In genomic region chr2:28141556-28141955, GRCm38 (mm10) we compare ENCODE assay signal across 12 mouse cellular contexts. TPM values are rescaled to one million over a fixed set of nuclear protein-coding genes. Genes with fewer than 3 reads are reported as not detected.
DNase-seq lines count a peak whose midpoint lies in the region; ATAC-seq and TF ChIP-seq lines count a peak whose summit lies in the region.
"Had no signal": no experiment of that assay in that cellular context is flagged by ENCODE, and none has a peak within 500 bp of the region (broad histone marks: within the 10 kb centered on the region; RNA-seq: fewer than 3 reads in every experiment).

No protein-coding gene starts in this region.

- H3K9me3 ChIP-seq in hindbrain, embryonic 10.5 days, result no peaks in the 10 kb centered on the region
- no peaks in the 10 kb centered on the region for H3K9me3 ChIP-seq in hindbrain, postnatal 0 days (ENCODE audit: low read length)
- H3K9me3 ChIP-seq in intestine, embryonic 16.5 days (ENCODE audit: control insufficient read depth, low read length), result no peaks in the 10 kb centered on the region
- no peaks in the 10 kb centered on the region for H3K9me3 ChIP-seq in neural tube, embryonic 14.5 days (ENCODE audit: control insufficient read depth, low read length)
- H3K9me3 ChIP-seq: limb, embryonic 13.5 days had no signal

- H3K27ac ChIP-seq in hindbrain, embryonic 10.5 days, result peak overlapping the region; percentile 62; the same call in 1 of the 2 replicates
- no peak overlapping the region for H3K27ac ChIP-seq in hindbrain, postnatal 0 days
- no peak overlapping the region for H3K27ac ChIP-seq in intestine, embryonic 16.5 days (ENCODE audit: low read length)
- H3K27ac ChIP-seq in neural tube, embryonic 14.5 days (ENCODE audit: low read depth, low read length), result no peak overlapping the region; the same call in 1 of the 2 replicates
- H3K27ac ChIP-seq: limb, embryonic 13.5 days had no signal

- TF ChIP-seq CTCF in hindbrain, postnatal 0 days (IDR thresholded peaks at IDR 0.05; ENCODE audit: low read depth), result no peak

- H3K27me3 ChIP-seq in hindbrain, embryonic 10.5 days (ENCODE audit: insufficient read depth, poor library complexity, severe bottlenecking), result no peaks in the 10 kb centered on the region
- H3K27me3 ChIP-seq in hindbrain, postnatal 0 days (ENCODE audit: insufficient read depth, low read length), result no peaks in the 10 kb centered on the region
- no peaks in the 10 kb centered on the region for H3K27me3 ChIP-seq in intestine, embryonic 16.5 days (replicated peaks; ENCODE audit: control insufficient read depth, insufficient read depth, low read length)
- no peaks in the 10 kb centered on the region for H3K27me3 ChIP-seq in neural tube, embryonic 14.5 days (ENCODE audit: control insufficient read depth, insufficient read depth, low read length)
- H3K27me3 ChIP-seq: limb, embryonic 13.5 days had no signal

- WGBS in hindbrain, embryonic 10.5 days, result 35% methylated on average over 4 of the region's 4 CpGs
- WGBS in hindbrain, postnatal 0 days, result 40% methylated on average over 4 of the region's 4 CpGs
- WGBS in intestine, embryonic 16.5 days, result 32% methylated on average over 4 of the region's 4 CpGs
- 12% methylated on average over 4 of the region's 4 CpGs for WGBS in neural tube, embryonic 14.5 days

- no peak overlapping the region for H3K4me2 ChIP-seq in hindbrain, postnatal 0 days (ENCODE audit: low read depth, low read length)
- H3K4me2 ChIP-seq in intestine, embryonic 16.5 days (ENCODE audit: low read depth, low read length), result no peak overlapping the region
- H3K4me2 ChIP-seq in neural tube, embryonic 14.5 days (ENCODE audit: low read depth, low read length), result no peak overlapping the region
- H3K4me2 ChIP-seq: limb, embryonic 13.5 days had no signal

- H3K4me3 ChIP-seq in hindbrain, embryonic 10.5 days, result no peak overlapping the region
- no peak overlapping the region for H3K4me3 ChIP-seq in hindbrain, postnatal 0 days (ENCODE audit: low read length)
- no peak overlapping the region for H3K4me3 ChIP-seq in intestine, embryonic 16.5 days (ENCODE audit: low read length)
- H3K4me3 ChIP-seq in neural tube, embryonic 14.5 days (ENCODE audit: low read depth, low read length), result no peak overlapping the region
- H3K4me3 ChIP-seq: limb, embryonic 13.5 days had no signal

- peaks cover 41% of the 10 kb centered on the region for H3K4me1 ChIP-seq in hindbrain, embryonic 10.5 days (replicated peaks)
- H3K4me1 ChIP-seq in hindbrain, postnatal 0 days (ENCODE audit: insufficient read depth, low read length), result no peaks in the 10 kb centered on the region
- no peaks in the 10 kb centered on the region for H3K4me1 ChIP-seq in intestine, embryonic 16.5 days (ENCODE audit: control insufficient read depth, insufficient read depth, low read length)
- peaks cover 6% of the 10 kb centered on the region; the same call in 1 of the 2 replicates for H3K4me1 ChIP-seq in neural tube, embryonic 14.5 days (ENCODE audit: control insufficient read depth, insufficient read depth, low read length)

- no peak for DNase-seq in hindbrain, embryonic 10.5 days (ENCODE audit: low spot score)
- no peak for DNase-seq in hindbrain, postnatal 0 days (ENCODE audit: low spot score)
- peak; percentile 46 for DNase-seq in ZHBTc4 (ENCODE audit: low read depth, low spot score)
- DNase-seq in spleen, adult 12 weeks (ENCODE audit: low spot score), result no peak
- no peak for DNase-seq in heart, postnatal 10 days
- DNase-seq: cerebellum, adult 18-20 months; gastrocnemius, postnatal 36 days; layer of hippocampus, adult 9-11 months had no signal

- H3K36me3 ChIP-seq in hindbrain, embryonic 10.5 days, result no peaks in the 10 kb centered on the region
- H3K36me3 ChIP-seq in hindbrain, postnatal 0 days (ENCODE audit: insufficient read depth, low read length), result no peaks in the 10 kb centered on the region
- no peaks in the 10 kb centered on the region for H3K36me3 ChIP-seq in intestine, embryonic 16.5 days (ENCODE audit: control insufficient read depth, insufficient read depth, low read length)
- H3K36me3 ChIP-seq in neural tube, embryonic 14.5 days (ENCODE audit: control insufficient read depth, insufficient read depth, low read length), result no peaks in the 10 kb centered on the region
- H3K36me3 ChIP-seq: limb, embryonic 13.5 days had no signal

- intact Hi-C loops in heart, postnatal 10 days (cut with DNase I), result no loop called here

- H3K9ac ChIP-seq in hindbrain, postnatal 0 days (replicated peaks; ENCODE audit: low read length), result no peak overlapping the region
- no peak overlapping the region for H3K9ac ChIP-seq in intestine, embryonic 16.5 days (ENCODE audit: low read depth, low read length)
- no peak overlapping the region for H3K9ac ChIP-seq in neural tube, embryonic 14.5 days (replicated peaks; ENCODE audit: low read depth, low read length)
- H3K9ac ChIP-seq: limb, embryonic 13.5 days had no signal

- ATAC-seq in hindbrain, postnatal 0 days, result no peak
- ATAC-seq in intestine, embryonic 16.5 days, result peak; percentile 79
- peak; percentile 28; the same call in 1 of the 2 replicates for ATAC-seq in neural tube, embryonic 14.5 days (ENCODE audit: low read depth)

RNA-seq across cellular contexts. Expression of gene Olfm1, which starts 51.2 kb away (rescaled TPM):
- 46.9 and 113 TPM in 2 replicates for polyA plus RNA-seq in hindbrain, embryonic 10.5 days (2016; fragmentation: Nextera tagmentation; extraction: Ambion mirVana)
- 460 and 484 TPM in 2 replicates for total RNA-seq in hindbrain, postnatal 0 days (2014; rRNA removed)
- 346 and 367 TPM in 2 replicates for polyA plus RNA-seq in hindbrain, postnatal 0 days (2015; fragmentation: Nextera tagmentation; extraction: Ambion mirVana)
- 12.2 and 13.3 TPM in 2 replicates for polyA plus RNA-seq in intestine, embryonic 16.5 days (2015; fragmentation: Nextera tagmentation; extraction: Ambion mirVana)
- polyA plus RNA-seq in neural tube, embryonic 14.5 days (2014; fragmentation: Nextera tagmentation; extraction: Ambion mirVana), result 356 and 369 TPM in 2 replicates
- total RNA-seq in heart, postnatal 10 days (2021), result 1 to 10 TPM; 7.7 to 9.4 TPM

RNA-seq across cellular contexts. Expression of gene Fcnb, which starts 56.9 kb away (rescaled TPM):
- polyA plus RNA-seq in hindbrain, embryonic 10.5 days (2016; fragmentation: Nextera tagmentation; extraction: Ambion mirVana), result not detected in 2 replicates
- total RNA-seq in hindbrain, postnatal 0 days (2014; rRNA removed), result not detected in 2 replicates
- not detected in 2 replicates for polyA plus RNA-seq in hindbrain, postnatal 0 days (2015; fragmentation: Nextera tagmentation; extraction: Ambion mirVana)
- polyA plus RNA-seq in intestine, embryonic 16.5 days (2015; fragmentation: Nextera tagmentation; extraction: Ambion mirVana), result 0.42 and 1.0 TPM in 2 replicates
- 0.23 TPM in 1 of 2 replicates, not detected in the other for polyA plus RNA-seq in neural tube, embryonic 14.5 days (2014; fragmentation: Nextera tagmentation; extraction: Ambion mirVana)
- total RNA-seq in heart, postnatal 10 days (2021), result not detected
- total RNA-seq: CH12.LX; gastrocnemius, postnatal 36 days had no signal
- polyA plus RNA-seq: limb, embryonic 13.5 days had no signal
